ENCODE assay signal across 12 mouse cellular contexts in genomic region chr13:111326096-111326665, GRCm38 (mm10).
DNase-seq lines count a peak whose midpoint lies in the region; ATAC-seq and TF ChIP-seq lines count a peak whose summit lies in the region.
"Had no signal": no experiment of that assay in that cellular context is flagged by ENCODE, and none has a peak within 500 bp of the region (broad histone marks: within the 10 kb centered on the region; RNA-seq: fewer than 3 reads in every experiment).

No protein-coding gene starts in this region.

- WGBS in heart, embryonic 13.5 days: 55% methylated on average over 16 of the region's 16 CpGs
- 36% methylated on average over 16 of the region's 16 CpGs for WGBS in intestine, postnatal 0 days
- WGBS in lung, embryonic 16.5 days: 52% methylated on average over 16 of the region's 16 CpGs

- H3K27me3 ChIP-seq in heart, embryonic 13.5 days (replicated peaks): no peaks in the 10 kb centered on the region
- H3K27me3 ChIP-seq in intestine, postnatal 0 days (replicated peaks; ENCODE audit: control insufficient read depth, insufficient read depth, low read length): no peaks in the 10 kb centered on the region
- H3K27me3 ChIP-seq in lung, embryonic 16.5 days (ENCODE audit: control insufficient read depth, insufficient read depth, low read depth, low read length): no peaks in the 10 kb centered on the region
- H3K27me3 ChIP-seq: forebrain, embryonic 12.5 days; hindbrain, embryonic 15.5 days; megakaryocyte, embryonic 14.5 days had no signal

- peak overlapping the region; percentile 36 for H3K4me2 ChIP-seq in heart, embryonic 13.5 days
- peak overlapping the region; percentile 35; the same call in 1 of the 2 replicates for H3K4me2 ChIP-seq in intestine, postnatal 0 days (replicated peaks; ENCODE audit: low read depth)
- no peak overlapping the region for H3K4me2 ChIP-seq in lung, embryonic 16.5 days (ENCODE audit: low read depth, low read length)
- H3K4me2 ChIP-seq: forebrain, embryonic 12.5 days; hindbrain, embryonic 15.5 days had no signal

- TF ChIP-seq CTCF in intestine, postnatal 0 days (IDR thresholded peaks at IDR 0.05; ENCODE audit: low read depth): no peak

- H3K9me3 ChIP-seq in heart, embryonic 13.5 days: no peaks in the 10 kb centered on the region
- no peaks in the 10 kb centered on the region for H3K9me3 ChIP-seq in intestine, postnatal 0 days (ENCODE audit: control insufficient read depth)
- H3K9me3 ChIP-seq in lung, embryonic 16.5 days (ENCODE audit: control insufficient read depth, low read length): no peaks in the 10 kb centered on the region
- H3K9me3 ChIP-seq: forebrain, embryonic 12.5 days; hindbrain, embryonic 15.5 days; megakaryocyte, embryonic 14.5 days had no signal

- peaks cover 7% of the 10 kb centered on the region; the same call in 1 of the 2 replicates for H3K4me1 ChIP-seq in heart, embryonic 13.5 days
- 0 out of 2 replicates have a peak, but pooled peaks cover 3% of the 10 kb centered on the region for H3K4me1 ChIP-seq in intestine, postnatal 0 days (replicated peaks; ENCODE audit: control insufficient read depth, insufficient read depth, low read length)
- H3K4me1 ChIP-seq in lung, embryonic 16.5 days (replicated peaks; ENCODE audit: control insufficient read depth, insufficient read depth, low read length): peaks cover 4% of the 10 kb centered on the region; the same call in 1 of the 2 replicates
- H3K4me1 ChIP-seq: forebrain, embryonic 12.5 days; hindbrain, embryonic 15.5 days had no signal

- no peak overlapping the region for H3K4me3 ChIP-seq in heart, embryonic 13.5 days
- no peak overlapping the region for H3K4me3 ChIP-seq in intestine, postnatal 0 days (ENCODE audit: low read depth, low read length)
- H3K4me3 ChIP-seq in lung, embryonic 16.5 days (ENCODE audit: low read length): no peak overlapping the region
- H3K4me3 ChIP-seq: forebrain, embryonic 12.5 days; hindbrain, embryonic 15.5 days; megakaryocyte, embryonic 14.5 days had no signal

- no peaks in the 10 kb centered on the region for H3K36me3 ChIP-seq in heart, embryonic 13.5 days
- H3K36me3 ChIP-seq in intestine, postnatal 0 days (ENCODE audit: control insufficient read depth, insufficient read depth): no peaks in the 10 kb centered on the region
- no peaks in the 10 kb centered on the region for H3K36me3 ChIP-seq in lung, embryonic 16.5 days (ENCODE audit: control insufficient read depth, insufficient read depth, low read length)
- H3K36me3 ChIP-seq: forebrain, embryonic 12.5 days; hindbrain, embryonic 15.5 days had no signal

- DNase-seq in heart, postnatal 14 days: no peak
- peak; percentile 55 for DNase-seq in ZHBTc4 (ENCODE audit: low read depth, low spot score)
- DNase-seq in spleen, adult 12 weeks (ENCODE audit: low spot score): no peak
- DNase-seq in cerebellum, adult 11 months: no peak
- no peak for DNase-seq in urinary bladder, adult 18-20 months (ENCODE audit: low spot score in 2 of 2)
- DNase-seq: gastrocnemius, postnatal 36 days had no signal

- H3K27ac ChIP-seq in heart, embryonic 13.5 days (replicated peaks): no peak overlapping the region
- no peak overlapping the region for H3K27ac ChIP-seq in intestine, postnatal 0 days (ENCODE audit: low read depth, low read length)
- H3K27ac ChIP-seq in lung, embryonic 16.5 days (ENCODE audit: low read length): peak overlapping the region; percentile 27
- H3K27ac ChIP-seq: forebrain, embryonic 12.5 days; hindbrain, embryonic 15.5 days had no signal

- H3K9ac ChIP-seq in heart, embryonic 13.5 days: 0 out of 2 replicates have a peak overlapping the region, but pooled peaks have one; percentile 19
- H3K9ac ChIP-seq in intestine, postnatal 0 days (ENCODE audit: low read depth, low read length): no peak overlapping the region
- H3K9ac ChIP-seq in lung, embryonic 16.5 days (ENCODE audit: low read length): no peak overlapping the region
- H3K9ac ChIP-seq: forebrain, embryonic 12.5 days; hindbrain, embryonic 15.5 days had no signal

- intact Hi-C loops in heart, postnatal 14 days (cut with DNase I): no loop called here

- ATAC-seq in heart, embryonic 13.5 days (ENCODE audit: extremely low read depth, insufficient number of reproducible peaks, low FRiP score, low TSS enrichment): no peak
- no peak for ATAC-seq in intestine, postnatal 0 days
- ATAC-seq in lung, embryonic 16.5 days (ENCODE audit: low read depth): peak; percentile 41; the same call in 1 of the 2 replicates
